Mouse (Mus musculus) liver, embryonic 14.5 days (tissue): ENCODE data around the gene Scgb1b18.
"Not testable (repeated sequence)": the region's sequence is repeated elsewhere in the genome, so short reads cannot be mapped to it uniquely, and the experiment has no call there.

Source experiments
- CTCF ChIP-seq: IDR thresholded peaks from 2 replicates; pipeline ENCODE4 v1.5.1; 2016; ENCODE audit warnings: antibody characterized with exemption, low read depth, control low read depth
- EP300 ChIP-seq: IDR thresholded peaks from 2 replicates; pipeline ENCODE4 v1.6.1; 2016; ENCODE audit warnings: antibody characterized with exemption, low read depth

- TF ChIP-seq EP300, CTCF: not testable (repeated sequence)
Observed at GRCm38 (mm10) chr7:33185268-33185667, at the start of gene Scgb1b18.
